Mouse (Mus musculus) thymus, adult 2 months (tissue): ENCODE data around the gene Meis2. TPM values are rescaled to one million over a fixed set of nuclear protein-coding genes. Genes with fewer than 3 reads are reported as not detected.

ENCODE experiments used
- DNase-seq: peaks from one replicate; pipeline ENCODE4 v3.0.0; 2021
- H3K27ac ChIP-seq: fragments of 200-500 bp; 2 replicates; pipeline ENCODE4 v1.5.1; 2012; ENCODE audit warnings: low read length, control low read depth; ENCODE audit not compliant: control insufficient read depth, insufficient read depth
- H3K27me3 ChIP-seq: fragments of 200-500 bp; 2 replicates; pipeline ENCODE4 v1.6.1; 2012; ENCODE audit warnings: mild to moderate bottlenecking, low read length, moderate library complexity, mixed read lengths; ENCODE audit not compliant: control insufficient read depth, insufficient read depth
- H3K36me3 ChIP-seq: fragments of 200-500 bp; 2 replicates; pipeline ENCODE4 v1.6.1; 2012; ENCODE audit warnings: mild to moderate bottlenecking, low read length, moderate library complexity; ENCODE audit not compliant: control insufficient read depth, insufficient read depth
- H3K4me1 ChIP-seq: fragments of 200-500 bp; replicated peaks from 2 replicates; pipeline ENCODE4 v1.6.1; 2012; ENCODE audit warnings: low read length; ENCODE audit not compliant: control insufficient read depth, insufficient read depth
- H3K4me3 ChIP-seq: fragments of 200-500 bp; 2 replicates; pipeline ENCODE4 v1.5.1; 2012; ENCODE audit warnings: mild to moderate bottlenecking, low read length, control low read depth, moderate library complexity; ENCODE audit not compliant: control insufficient read depth, insufficient read depth
- CTCF ChIP-seq: fragments of 200-500 bp; IDR thresholded peaks from 2 replicates; pipeline ENCODE4 v1.5.1; 2012; ENCODE audit warnings: mild to moderate bottlenecking, control low read depth, low read length, moderate library complexity, borderline replicate concordance; ENCODE audit not compliant: control insufficient read depth, poor library complexity, insufficient read depth; ENCODE audit errors: extremely low read depth
- POLR2A ChIP-seq: fragments of 200-500 bp; IDR thresholded peaks from 2 replicates; pipeline ENCODE4 v1.6.1; 2012; ENCODE audit warnings: mild to moderate bottlenecking, low read length, control low read depth, moderate library complexity; ENCODE audit not compliant: control insufficient read depth, poor library complexity, insufficient read depth; ENCODE audit errors: extremely low read depth
- WGBS: fragments of 180-500 bp; shearing (Covaris S2); methylation state at CpG from one replicate; pipeline ENCODE4 v1.1.7; 2018; 5-methylcytosine and 5-hydroxymethylcytosine counted together
- polyA plus RNA-seq: library from polyadenylated mRNA; depleted of rRNA; stranded (reverse); fragments of >200 nt; gene quantifications from 2 replicates; pipeline ENCODE4 v1.2.3, GENCODE M21; 2012

Meis2 gene
- polyA plus RNA-seq, 1 experiment, result 10.5 TPM

DNA sequence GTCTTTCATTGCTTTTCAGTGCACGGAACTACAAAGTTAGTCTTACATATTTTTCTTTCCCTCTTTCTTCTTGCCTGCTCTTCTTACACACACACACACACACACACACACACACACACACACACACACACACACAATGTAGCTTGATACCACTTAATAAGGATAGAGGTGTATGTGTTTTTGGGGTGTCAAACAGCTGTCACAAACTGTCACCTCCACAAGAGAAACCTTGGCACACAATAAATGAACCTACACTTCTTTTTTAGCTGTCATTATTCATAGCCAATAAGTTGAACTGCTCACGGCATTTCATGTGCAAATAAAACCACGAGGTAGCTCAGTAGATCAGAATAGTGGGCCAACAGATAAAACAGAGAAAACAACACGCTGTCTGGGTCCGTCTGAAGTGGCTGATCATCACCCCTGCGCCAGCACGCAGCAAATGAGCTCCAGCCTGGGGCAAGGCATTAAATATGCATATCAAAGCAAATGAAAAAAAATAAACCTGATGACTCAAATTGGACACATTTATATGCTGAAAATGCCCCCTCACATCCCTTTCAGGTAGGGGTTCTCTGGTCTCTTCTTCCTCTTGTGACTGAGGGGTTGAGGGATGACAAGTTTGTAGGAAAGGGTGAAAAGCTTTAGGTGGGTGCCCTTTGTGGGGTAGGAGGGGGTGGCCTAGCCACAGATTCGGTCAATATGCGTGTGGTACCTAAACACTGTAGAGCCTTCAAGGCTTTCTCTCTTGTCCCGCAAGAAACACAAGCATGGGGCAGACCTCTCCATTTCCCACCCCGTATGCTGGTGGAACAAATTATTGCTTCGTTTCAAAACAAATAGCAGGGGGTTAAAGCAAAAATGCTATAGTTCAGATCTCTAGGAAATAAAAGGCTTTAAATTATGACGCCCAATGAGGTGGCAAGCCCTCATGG, 9.7 kb downstream of the Meis2 start:
- H3K36me3 ChIP-seq, result no peaks in the 10 kb centered on the region
- TF ChIP-seq CTCF (no peak), POLR2A (no peak)

DNA sequence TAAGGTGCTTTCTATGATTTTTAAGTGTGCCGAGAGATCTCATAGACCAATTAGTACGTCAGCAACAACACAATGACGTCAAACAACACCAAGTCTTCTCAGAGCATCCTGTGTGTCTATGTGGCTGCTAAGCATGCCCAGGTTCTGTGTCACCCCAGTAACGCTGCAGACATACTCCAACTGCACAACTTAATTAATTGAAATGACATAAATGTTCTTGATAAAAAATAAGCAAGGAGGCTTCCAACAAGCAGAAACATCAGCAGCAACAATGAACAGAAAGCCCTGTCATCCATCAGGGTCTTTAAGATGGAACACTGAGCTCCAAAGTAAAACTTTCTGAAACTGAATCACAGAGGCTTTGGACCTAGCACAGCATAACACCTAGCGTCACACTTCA, 11.7 kb downstream of the Meis2 start:
- Histone ChIP-seq H3K27ac (no peak overlapping the region), H3K4me3 (no peak overlapping the region), H3K27me3 (no peaks in the 10 kb centered on the region), H3K4me1 (no peaks in the 10 kb centered on the region), H3K36me3 (no peaks in the 10 kb centered on the region)
- WGBS, result 89% methylated on average over 5 of the region's 5 CpGs
- TF ChIP-seq CTCF, result no peak
- no peak for TF ChIP-seq POLR2A
- DNase-seq, result no peak

More for the DNA sequence above, 9.7 kb downstream of the Meis2 start:
- Histone ChIP-seq H3K4me1 (no peaks in the 10 kb centered on the region), H3K27ac (no peak overlapping the region), H3K27me3 (no peaks in the 10 kb centered on the region; the same call in 1 of the 2 replicates), H3K4me3 (no peak overlapping the region)
- no peak for DNase-seq
- WGBS, result 90% methylated on average over 13 of the region's 13 CpGs

DNA sequence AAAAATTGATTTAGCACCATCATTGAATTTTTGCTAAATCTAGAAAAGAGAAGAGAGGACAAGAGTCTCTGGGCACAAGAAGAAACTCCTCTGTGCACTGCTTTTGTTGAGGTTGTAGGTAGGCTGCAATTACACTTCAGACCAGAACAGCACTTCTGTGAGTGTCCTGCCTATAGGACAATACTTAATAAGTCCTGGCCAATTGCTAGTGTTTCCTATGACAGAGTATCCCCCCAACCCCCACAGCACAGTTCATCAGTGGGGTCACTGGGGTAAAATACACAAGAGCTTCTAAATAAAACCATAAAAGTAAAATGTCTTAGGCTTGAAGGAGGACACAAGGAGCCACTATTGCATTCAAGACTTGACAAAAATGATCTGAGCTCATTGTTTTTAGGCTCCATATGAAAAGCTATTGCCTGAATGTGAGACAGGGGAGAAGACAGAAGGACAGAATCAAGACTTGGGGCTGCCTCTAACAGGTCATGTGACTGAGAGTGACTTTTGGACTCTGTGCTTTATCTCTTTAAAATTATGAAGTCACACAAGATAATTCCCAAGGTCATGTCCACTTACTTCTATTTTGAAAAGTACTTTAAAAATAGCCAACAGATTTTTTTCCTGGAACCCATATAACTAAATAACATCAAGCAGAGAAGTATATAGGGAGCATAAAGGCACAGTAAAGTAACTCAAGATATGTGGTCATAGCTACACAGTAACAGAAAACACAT, 12.8 kb downstream of the Meis2 start:
- no peak overlapping the region for H3K4me3 ChIP-seq
- no peaks in the 10 kb centered on the region for H3K4me1 ChIP-seq
- H3K36me3 ChIP-seq, result no peaks in the 10 kb centered on the region
- no peak for DNase-seq
- TF ChIP-seq CTCF, result no peak
- TF ChIP-seq POLR2A, result no peak
- no peak overlapping the region for H3K27ac ChIP-seq
- no peaks in the 10 kb centered on the region for H3K27me3 ChIP-seq

DNA sequence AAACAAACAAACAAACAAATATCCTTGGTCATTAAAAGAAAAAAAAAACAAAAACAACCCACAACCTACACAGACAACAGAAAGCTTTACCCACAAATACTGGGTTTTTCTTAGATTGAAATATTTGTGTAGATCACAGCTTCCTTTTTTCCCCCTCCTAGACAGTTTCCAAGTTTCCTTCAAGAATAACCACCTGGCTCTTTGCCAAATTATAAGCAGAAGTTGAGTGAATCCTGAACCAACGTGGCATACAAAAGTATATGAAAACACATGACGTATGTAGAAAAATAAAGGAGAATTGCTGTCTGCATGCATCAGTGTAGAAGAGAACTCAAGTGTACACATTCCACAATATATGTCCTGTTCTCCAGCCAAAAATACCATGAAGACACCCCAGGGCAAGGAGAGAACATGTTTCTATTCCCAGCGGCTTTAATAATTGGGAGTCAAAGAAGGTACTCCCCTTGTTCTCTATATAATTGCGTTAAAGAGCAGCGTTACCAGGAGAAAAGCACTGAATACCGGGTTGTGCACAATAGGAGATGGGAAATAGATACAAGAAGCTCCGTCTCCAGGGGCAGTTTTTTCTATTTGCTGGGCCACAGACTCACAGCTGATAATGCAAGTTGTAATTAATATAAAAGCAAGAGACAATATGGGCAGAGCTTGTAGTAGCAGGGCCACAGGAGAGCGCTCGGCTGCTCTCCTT, 13.6 kb downstream of the Meis2 start:
- 79% methylated on average over 9 of the region's 9 CpGs for WGBS
- no peak for TF ChIP-seq CTCF
- no peak for TF ChIP-seq POLR2A
- no peaks in the 10 kb centered on the region for H3K36me3 ChIP-seq
- no peaks in the 10 kb centered on the region for H3K4me1 ChIP-seq
- H3K27me3 ChIP-seq, result no peaks in the 10 kb centered on the region
- no peak overlapping the region for H3K4me3 ChIP-seq
- no peak overlapping the region for H3K27ac ChIP-seq
- no peak for DNase-seq

GRCm38 (mm10) chr2:116049710-116050109, 15.9 kb downstream of the Meis2 start:
- H3K4me3 ChIP-seq, result no peak overlapping the region
- no peaks in the 10 kb centered on the region for H3K4me1 ChIP-seq
- no peaks in the 10 kb centered on the region for H3K36me3 ChIP-seq
- H3K27ac ChIP-seq, result no peak overlapping the region
- TF ChIP-seq POLR2A, result no peak
- TF ChIP-seq CTCF, result no peak
- DNase-seq, result no peak
- H3K27me3 ChIP-seq, result no peaks in the 10 kb centered on the region
- WGBS, result 9% methylated on average over 9 of the region's 9 CpGs

DNA sequence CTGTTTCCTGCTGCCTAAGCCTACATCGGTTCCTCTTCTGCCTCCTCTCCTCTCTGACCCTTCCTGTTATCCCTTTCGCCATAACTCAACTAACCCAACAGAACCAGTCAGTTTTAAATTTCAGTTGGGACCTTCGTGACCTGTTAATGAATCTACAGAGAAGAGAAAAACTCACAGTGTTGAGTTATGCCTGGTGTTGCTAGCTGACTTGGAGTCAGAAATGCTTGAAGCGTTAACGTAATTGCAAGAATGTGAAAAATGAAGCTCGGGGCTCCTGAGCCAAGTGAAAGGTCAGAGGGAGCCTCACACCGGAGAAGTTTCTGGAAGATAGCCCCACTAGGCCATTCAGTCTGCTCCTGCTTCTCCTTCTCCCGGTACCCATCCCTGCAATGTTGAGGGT, 18.3 kb downstream of the Meis2 start:
- no peaks in the 10 kb centered on the region for H3K36me3 ChIP-seq
- H3K4me3 ChIP-seq, result no peak overlapping the region
- no peak for DNase-seq
- no peaks in the 10 kb centered on the region for H3K4me1 ChIP-seq
- H3K27me3 ChIP-seq, result no peaks in the 10 kb centered on the region
- TF ChIP-seq CTCF (no peak), POLR2A (no peak)
- 90% methylated on average over 8 of the region's 8 CpGs for WGBS
- H3K27ac ChIP-seq, result no peak overlapping the region
